Mouse (Mus musculus) olfactory bulb, adult 2 months (tissue): ENCODE data around the gene Ppp1r32. TPM values are rescaled to one million over a fixed set of nuclear protein-coding genes. Genes with fewer than 3 reads are reported as not detected.

Experiments
- H3K27ac ChIP-seq: fragments of 200-500 bp; 2 replicates; pipeline ENCODE4 v1.5.1; 2012; ENCODE audit warnings: low read depth, low read length; ENCODE audit not compliant: insufficient read depth
- H3K4me1 ChIP-seq: fragments of 200-500 bp; 2 replicates; pipeline ENCODE4 v1.6.1; 2012; ENCODE audit warnings: low read length; ENCODE audit not compliant: control insufficient read depth, insufficient read depth
- H3K4me3 ChIP-seq: fragments of 200-500 bp; 2 replicates; pipeline ENCODE4 v1.5.1; 2012; ENCODE audit warnings: mild to moderate bottlenecking, low read depth, low read length, moderate library complexity; ENCODE audit not compliant: insufficient read depth
- CTCF ChIP-seq: fragments of 200-500 bp; IDR thresholded peaks from 2 replicates; pipeline ENCODE4 v1.5.1; 2012; ENCODE audit warnings: low read depth, mild to moderate bottlenecking, low read length, moderate library complexity; ENCODE audit not compliant: insufficient read depth
- POLR2A ChIP-seq: fragments of 200-500 bp; IDR thresholded peaks from 2 replicates; pipeline ENCODE4 v1.6.1; 2012; ENCODE audit warnings: mild to moderate bottlenecking, low read depth, low read length, moderate library complexity; ENCODE audit not compliant: insufficient read depth
- WGBS: fragments of 180-500 bp; shearing (Covaris S2); methylation state at CpG from one replicate; pipeline ENCODE4 v1.1.7; 2018; 5-methylcytosine and 5-hydroxymethylcytosine counted together
- polyA plus RNA-seq: library from polyadenylated mRNA; stranded (reverse); fragments of >200 nt; gene quantifications from 2 replicates; pipeline ENCODE4 v1.2.4, GENCODE M21; 2012; ENCODE audit warnings: low replicate concordance; ENCODE audit not compliant: missing spikeins, insufficient read depth, insufficient read length

The Ppp1r32 gene
- polyA plus RNA-seq, 1 experiment, result not detected

DNA sequence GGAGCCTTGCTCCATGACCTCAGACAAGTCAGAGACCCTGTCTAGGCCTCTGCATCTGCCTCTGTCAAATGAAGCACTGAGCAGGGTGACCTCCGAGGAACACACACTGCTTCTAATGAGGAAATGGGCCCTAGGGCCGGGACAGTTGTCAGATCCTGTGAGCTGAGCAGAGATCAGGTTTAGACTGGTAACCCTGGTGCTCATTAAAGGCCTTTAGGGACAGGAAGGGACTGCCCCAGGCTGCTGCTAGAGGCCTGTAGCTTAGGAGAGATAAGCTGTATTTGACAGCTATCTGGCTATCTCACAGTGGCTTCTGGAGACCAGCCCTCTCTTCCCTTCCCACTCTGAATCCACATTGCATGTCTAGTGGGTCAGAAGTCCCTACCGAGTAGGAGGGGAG, 51.3 kb downstream of the Ppp1r32 start:
- H3K4me3 ChIP-seq, result no peak overlapping the region
- H3K4me1 ChIP-seq, result 0 out of 2 replicates have a peak, but pooled peaks cover 6% of the 10 kb centered on the region
- WGBS, result 74% methylated on average over 3 of the region's 3 CpGs
- no peak overlapping the region for H3K27ac ChIP-seq
- TF ChIP-seq CTCF, result no peak
- no peak for TF ChIP-seq POLR2A

DNA sequence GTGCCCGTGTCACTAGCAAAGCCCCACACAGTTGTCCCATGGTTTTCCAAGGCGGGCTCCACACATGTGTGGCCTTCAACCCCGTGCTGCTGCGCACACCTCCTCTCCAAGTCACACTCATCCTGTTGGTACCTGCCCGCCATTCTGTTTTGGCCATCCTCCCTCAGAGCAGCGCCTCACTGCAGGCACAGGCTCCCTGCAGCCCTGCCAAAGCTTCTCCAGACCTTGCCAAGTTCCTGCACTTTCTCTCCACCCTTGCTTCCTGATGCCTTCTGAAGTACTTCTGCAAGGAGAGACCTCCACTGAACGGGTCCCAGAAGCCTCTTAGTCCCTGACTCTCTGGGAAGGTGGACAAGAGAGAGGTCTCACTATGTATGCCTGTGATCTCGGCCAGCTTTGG, 53.4 kb downstream of the Ppp1r32 start:
- Histone ChIP-seq H3K4me1 (0 out of 2 replicates have a peak, but pooled peaks cover 8% of the 10 kb centered on the region), H3K4me3 (no peak overlapping the region), H3K27ac (no peak overlapping the region)
- WGBS, result 76% methylated on average over 8 of the region's 8 CpGs
- TF ChIP-seq CTCF, result no peak
- TF ChIP-seq POLR2A, result no peak

DNA sequence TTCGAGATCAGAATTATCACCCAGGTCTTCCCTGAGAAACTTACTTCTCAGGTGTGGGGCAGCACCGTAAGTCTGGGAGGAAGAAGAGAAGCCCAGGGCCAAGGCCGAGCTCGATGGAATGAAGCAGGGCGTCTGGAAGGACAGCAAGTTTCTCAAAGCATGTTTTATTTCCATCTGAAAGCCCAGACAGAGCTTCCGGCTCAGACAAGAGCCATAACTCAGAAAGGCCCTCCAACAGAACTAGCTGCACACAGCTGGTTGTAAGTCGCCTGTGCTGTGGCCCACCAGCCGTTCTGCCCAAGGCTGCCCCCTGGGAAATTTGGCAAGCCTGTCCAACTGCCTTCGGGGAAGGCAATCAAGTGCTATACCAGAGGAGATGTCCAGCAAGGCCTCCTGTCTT, 55.3 kb downstream of the Ppp1r32 start:
- 77% methylated on average over 9 of the region's 9 CpGs for WGBS
- Histone ChIP-seq H3K4me3 (no peak overlapping the region), H3K27ac (no peak overlapping the region), H3K4me1 (peaks cover 11% of the 10 kb centered on the region)
- no peak for TF ChIP-seq POLR2A
- TF ChIP-seq CTCF, result no peak

DNA sequence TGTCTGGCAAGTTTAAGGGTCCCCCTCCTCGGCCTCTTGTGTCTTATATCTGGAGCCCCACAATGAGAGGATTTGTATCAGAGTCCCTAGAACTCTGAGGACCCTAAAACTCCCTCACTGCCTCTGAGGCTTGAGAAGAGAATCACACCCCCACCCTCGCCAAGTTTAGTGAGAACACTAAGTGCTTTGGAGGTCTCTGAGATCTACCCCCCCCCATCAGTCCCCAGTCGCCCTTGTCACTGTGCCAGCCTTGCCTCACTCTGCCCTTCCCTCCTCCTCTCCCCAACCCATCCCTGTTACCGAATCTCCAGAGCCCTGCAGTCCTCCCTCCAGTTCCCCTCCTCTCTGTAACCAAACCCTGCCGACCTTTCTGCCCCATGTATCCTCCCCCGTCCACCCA, 55.9 kb downstream of the Ppp1r32 start:
- 61% methylated on average over 6 of the region's 6 CpGs for WGBS
- Histone ChIP-seq H3K4me1 (peaks cover 12% of the 10 kb centered on the region), H3K4me3 (no peak overlapping the region), H3K27ac (no peak overlapping the region)
- TF ChIP-seq CTCF (no peak), POLR2A (no peak)

DNA sequence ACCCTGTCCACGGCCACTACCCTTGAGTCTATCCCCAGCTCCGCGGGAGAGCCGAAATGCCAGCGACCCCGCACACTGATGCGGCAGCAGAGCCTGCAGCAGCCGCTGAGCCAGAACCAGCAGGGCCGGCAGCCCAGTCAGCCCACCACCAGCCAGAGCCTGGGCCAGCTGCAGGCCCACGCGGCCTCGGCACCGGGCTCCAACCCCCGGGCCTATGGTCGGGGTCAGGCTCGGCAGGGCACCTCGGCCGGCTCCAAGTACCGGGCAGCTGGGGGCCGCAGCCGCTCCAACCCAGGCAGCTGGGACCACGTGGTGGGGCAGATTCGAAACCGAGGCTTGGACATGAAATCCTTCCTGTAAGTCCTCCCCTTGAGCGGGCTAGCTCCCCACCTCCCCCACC, 56.4 kb downstream of the Ppp1r32 start:
- TF ChIP-seq POLR2A (no peak), CTCF (no peak)
- WGBS, result 59% methylated on average over 25 of the region's 25 CpGs
- Histone ChIP-seq H3K27ac (no peak overlapping the region), H3K4me3 (no peak overlapping the region), H3K4me1 (peaks cover 12% of the 10 kb centered on the region)

DNA sequence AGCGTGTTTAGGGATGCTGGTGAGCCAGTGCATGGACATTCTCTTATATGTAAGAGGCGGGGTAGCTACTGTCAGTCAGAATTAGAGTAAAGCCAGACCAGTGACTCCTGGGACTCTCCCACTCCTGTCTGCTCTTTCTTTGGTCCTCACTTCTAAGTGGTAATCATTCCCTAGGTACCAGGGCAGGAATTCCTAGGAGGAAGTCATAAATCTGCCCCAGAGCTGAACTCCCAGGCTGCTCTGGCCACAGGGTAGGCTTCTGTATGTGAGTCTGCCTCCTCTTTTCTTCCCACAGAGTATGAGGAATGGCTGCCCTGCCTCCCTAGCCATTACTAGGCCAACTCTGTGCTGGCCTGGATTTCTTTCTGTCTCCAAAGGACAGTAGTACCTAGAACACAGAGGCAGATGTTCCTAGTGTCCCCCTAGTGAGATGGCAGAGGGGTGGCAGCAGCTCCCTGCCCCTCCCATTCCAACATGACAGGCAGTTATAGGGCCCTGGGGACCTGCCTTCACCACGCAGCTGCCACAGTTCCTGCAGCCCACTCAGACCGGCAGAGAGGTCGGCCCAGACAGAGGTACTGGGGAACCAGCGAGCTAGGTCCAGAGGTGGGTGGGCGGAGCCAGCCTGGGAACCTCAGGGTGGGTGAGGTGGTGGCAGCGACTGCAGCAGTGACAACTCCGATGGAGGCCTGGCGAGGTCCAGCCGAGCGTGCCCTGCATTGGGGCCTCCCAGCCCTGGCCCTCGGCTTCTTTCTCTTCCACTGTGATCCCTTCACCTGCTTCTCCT, 57.1 kb downstream of the Ppp1r32 start:
- WGBS, result 78% methylated on average over 13 of the region's 13 CpGs
- Histone ChIP-seq H3K27ac (no peak overlapping the region), H3K4me1 (peaks cover 12% of the 10 kb centered on the region), H3K4me3 (no peak overlapping the region)
- TF ChIP-seq POLR2A, result no peak
- no peak for TF ChIP-seq CTCF

DNA sequence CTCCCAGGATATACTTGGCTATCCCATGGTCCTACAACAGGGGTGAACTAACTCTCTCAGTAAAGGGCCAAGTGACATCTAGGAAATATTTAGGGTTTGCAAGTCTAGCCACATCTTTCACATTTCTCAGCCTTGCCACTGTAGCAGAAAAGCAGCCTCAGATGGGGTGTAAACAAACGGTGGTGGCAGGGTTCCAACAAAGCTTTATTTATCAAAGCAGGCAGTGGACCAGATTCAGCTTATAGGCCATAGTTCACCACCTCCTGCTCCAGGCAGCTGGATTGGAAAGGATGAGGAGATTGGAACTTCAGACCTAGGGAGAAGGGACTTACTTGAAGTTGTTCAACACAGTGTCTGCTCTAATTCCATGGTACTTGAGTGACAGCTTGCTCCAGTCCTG, 58.0 kb downstream of the Ppp1r32 start:
- 49% methylated on average over 1 of the region's 1 CpGs for WGBS
- TF ChIP-seq CTCF, result no peak
- no peak for TF ChIP-seq POLR2A
- no peak overlapping the region for H3K27ac ChIP-seq
- no peak overlapping the region for H3K4me3 ChIP-seq
- peaks cover 12% of the 10 kb centered on the region for H3K4me1 ChIP-seq

Other genes starting within 250 kb of the Ppp1r32 start
- not detected in 2 replicates for gene Myrf, start 242.2 kb downstream of the Ppp1r32 start, polyA plus RNA-seq
- not detected in 2 replicates for gene Dagla, start 178.1 kb downstream of the Ppp1r32 start, polyA plus RNA-seq
- gene Syt7, start 93.8 kb downstream of the Ppp1r32 start, polyA plus RNA-seq, result 69.0 TPM in 1 of 2 replicates, not detected in the other
- not detected in 2 replicates for gene Lrrc10b, start 25.5 kb downstream of the Ppp1r32 start, polyA plus RNA-seq
- gene Cpsf7, start 42.3 kb upstream of the Ppp1r32 start, polyA plus RNA-seq, result 90.5 and 274 TPM in 2 replicates
- gene Sdhaf2, start 43.2 kb upstream of the Ppp1r32 start, polyA plus RNA-seq, result not detected in 2 replicates
- not detected in 2 replicates for gene Tmem216, start 73.3 kb upstream of the Ppp1r32 start, polyA plus RNA-seq
- not detected in 2 replicates for gene Cyb561a3, start 94.2 kb upstream of the Ppp1r32 start, polyA plus RNA-seq
- not detected in 2 replicates for gene Tmem138, start 94.4 kb upstream of the Ppp1r32 start, polyA plus RNA-seq
- 418 TPM in 1 of 2 replicates, not detected in the other for gene Ddb1, start 122.4 kb upstream of the Ppp1r32 start, polyA plus RNA-seq
- gene Tkfc, start 122.7 kb upstream of the Ppp1r32 start, polyA plus RNA-seq, result not detected in 2 replicates
- gene Vwce, start 151.3 kb upstream of the Ppp1r32 start, polyA plus RNA-seq, result not detected in 2 replicates
- gene Pga5, start 195.1 kb upstream of the Ppp1r32 start, polyA plus RNA-seq, result not detected in 2 replicates
- not detected in 2 replicates for gene Vps37c, start 205.8 kb upstream of the Ppp1r32 start, polyA plus RNA-seq